Mouse (Mus musculus): ENCODE data around the gene Icam5. TPM values are rescaled to one million over a fixed set of nuclear protein-coding genes. Genes with fewer than 3 reads are reported as not detected.

Icam5 gene
- total and polyA plus RNA-seq, 3 experiments, result 0.08 TPM; not detected in 2

DNA sequence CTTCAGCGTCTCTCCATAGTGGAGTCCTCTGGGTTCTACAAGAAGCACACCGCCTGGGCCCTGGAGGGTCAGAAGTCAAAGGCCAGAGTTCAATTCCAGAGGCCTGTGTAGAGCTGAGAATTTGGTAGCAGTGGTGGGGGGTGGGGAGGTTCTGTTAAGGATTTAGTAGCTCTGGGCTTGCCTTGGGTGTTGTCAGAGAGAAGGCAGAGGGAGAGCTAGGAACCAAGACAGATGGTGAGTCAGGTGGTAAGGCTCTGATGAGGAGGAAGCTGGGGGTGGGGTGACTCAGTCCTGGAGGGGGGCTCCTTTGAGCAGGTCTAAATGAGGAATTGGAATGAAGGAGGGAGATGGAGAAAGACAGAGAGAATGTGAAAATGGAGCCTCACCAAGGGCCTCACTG is 31.1 kb downstream of the Icam5 start:
- H3K4me3 ChIP-seq, result no peak overlapping the region
- H3K4me1 ChIP-seq (ENCODE audit: control insufficient read depth, insufficient read depth, low read length), result no peaks in the 10 kb centered on the region
- DNase-seq, result no peak
- 93% methylated on average over 2 of the region's 2 CpGs for WGBS
- H3K36me3 ChIP-seq (ENCODE audit: control insufficient read depth, insufficient read depth, low read length), result no peaks in the 10 kb centered on the region
- no peak for TF ChIP-seq POLR2A (IDR thresholded peaks at IDR 0.05; ENCODE audit: insufficient read depth, low read depth, low read length)
- TF ChIP-seq EP300 (IDR thresholded peaks at IDR 0.05; ENCODE audit: insufficient read depth, low read depth, low read length), result no peak
- no peak for TF ChIP-seq CTCF (IDR thresholded peaks at IDR 0.05)
- intact Hi-C loops (cut with DNase I), result no loop called here
- H3K27me3 ChIP-seq (ENCODE audit: control insufficient read depth, insufficient read depth, low read length), result no peaks in the 10 kb centered on the region
- H3K27ac ChIP-seq, result no peak overlapping the region
- H3K9ac ChIP-seq (ENCODE audit: low read depth, low read length), result no peak overlapping the region
- no peaks in the 10 kb centered on the region for H3K79me2 ChIP-seq (replicated peaks; ENCODE audit: control insufficient read depth, insufficient read depth, low read length)

DNA sequence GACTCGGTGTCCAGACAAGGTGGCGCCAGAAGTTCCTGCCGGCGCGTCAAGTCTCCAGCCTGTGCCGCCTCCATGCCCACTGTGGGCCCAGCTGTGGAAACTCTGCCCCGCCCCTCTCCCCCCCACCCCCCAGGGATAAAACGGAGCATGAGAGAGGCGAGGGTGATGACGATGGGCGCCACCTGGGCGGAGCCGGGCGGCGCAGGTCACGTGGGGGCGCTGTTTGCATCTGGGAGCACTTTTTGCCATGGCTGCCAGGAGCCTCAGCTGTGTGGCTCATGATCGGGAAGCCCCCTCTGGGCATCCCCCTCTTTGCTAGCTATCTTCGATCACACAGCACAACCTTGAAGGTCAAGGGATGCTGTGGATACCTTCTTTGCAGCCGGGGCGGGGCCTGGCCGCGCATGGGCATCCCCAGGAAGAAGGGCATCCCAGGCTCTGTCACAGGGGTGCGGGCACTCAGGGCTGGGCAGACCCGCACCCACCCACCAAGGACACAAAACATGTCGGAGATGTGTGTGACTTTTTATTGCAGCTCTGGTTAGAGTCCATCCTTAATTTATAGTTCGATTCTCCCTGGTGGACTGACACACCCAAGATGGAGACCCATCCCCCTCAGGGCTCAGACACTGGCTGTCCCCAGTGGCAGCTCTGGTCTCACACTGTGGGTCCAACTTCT is 35.3 kb downstream of the Icam5 start, which contains the start of gene Zglp1:
Gene Zglp1, minus strand, starts transcription at position 88 of the 679 bp plus-strand sequence.
- TF ChIP-seq CTCF (IDR thresholded peaks at IDR 0.05), result no peak
- TF ChIP-seq POLR2A (IDR thresholded peaks at IDR 0.05; ENCODE audit: insufficient read depth, low read depth, low read length), result no peak
- TF ChIP-seq EP300 (IDR thresholded peaks at IDR 0.05; ENCODE audit: insufficient read depth, low read depth, low read length), result no peak
- no peaks in the 10 kb centered on the region for H3K79me2 ChIP-seq (replicated peaks; ENCODE audit: control insufficient read depth, insufficient read depth, low read length)
- no peaks in the 10 kb centered on the region for H3K4me1 ChIP-seq (ENCODE audit: control insufficient read depth, insufficient read depth, low read length)
- no peaks in the 10 kb centered on the region for H3K36me3 ChIP-seq (ENCODE audit: control insufficient read depth, insufficient read depth, low read length)
- no peak within 1 kb of the TSS for H3K27ac ChIP-seq
- H3K4me3 ChIP-seq, result no peak within 1 kb of the TSS
- DNase-seq, result no peak
- no peaks in the 10 kb centered on the region for H3K27me3 ChIP-seq (ENCODE audit: control insufficient read depth, insufficient read depth, low read length)
- H3K9ac ChIP-seq (ENCODE audit: low read depth, low read length), result no peak within 1 kb of the TSS
- intact Hi-C loops (cut with DNase I), result no loop called here
- 84% methylated on average over 27 of the region's 27 CpGs for WGBS

DNA sequence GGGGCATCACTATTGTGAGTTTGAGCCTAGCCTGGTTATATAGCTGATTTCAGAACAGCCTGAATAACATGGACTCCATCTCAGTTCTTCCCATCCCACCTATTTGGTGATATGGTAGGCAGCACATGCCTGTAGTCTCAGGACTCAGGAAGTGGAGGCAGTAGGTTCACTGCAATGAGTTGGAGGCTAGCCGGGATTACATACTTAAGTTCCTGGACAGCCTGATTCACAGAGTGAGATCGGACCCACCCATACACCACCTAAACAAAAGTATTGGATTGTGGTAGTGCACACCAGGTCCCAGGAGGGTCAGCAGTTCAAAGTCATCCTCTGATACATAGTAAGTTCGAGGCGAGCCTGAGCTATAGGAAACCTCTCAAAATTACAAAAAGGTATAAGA is 40.8 kb downstream of the Icam5 start:
- Histone ChIP-seq H3K36me3 (ENCODE audit: control insufficient read depth, insufficient read depth, low read length) (no peaks in the 10 kb centered on the region), H3K9ac (ENCODE audit: low read depth, low read length) (peak overlapping the region; percentile 94; the same call in 1 of the 2 replicates), H3K27ac (peak overlapping the region; percentile 77), H3K4me3 (peak overlapping the region; percentile 83), H3K4me1 (ENCODE audit: control insufficient read depth, insufficient read depth, low read length) (peaks cover 5% of the 10 kb centered on the region), H3K27me3 (ENCODE audit: control insufficient read depth, insufficient read depth, low read length) (no peaks in the 10 kb centered on the region), H3K79me2 (replicated peaks; ENCODE audit: control insufficient read depth, insufficient read depth, low read length) (peaks cover 2% of the 10 kb centered on the region; the same call in 1 of the 2 replicates)
- intact Hi-C loops (cut with DNase I), result loop anchor here (5.0 kb wide), 1 partner anchor 40 kb away; the partner anchor contains the start of gene Icam5
- TF ChIP-seq CTCF (IDR thresholded peaks at IDR 0.05) (no peak), POLR2A (IDR thresholded peaks at IDR 0.05; ENCODE audit: insufficient read depth, low read depth, low read length) (no peak), EP300 (IDR thresholded peaks at IDR 0.05; ENCODE audit: insufficient read depth, low read depth, low read length) (no peak)
- DNase-seq, result no peak
- WGBS, result 8% methylated on average over 4 of the region's 4 CpGs

DNA sequence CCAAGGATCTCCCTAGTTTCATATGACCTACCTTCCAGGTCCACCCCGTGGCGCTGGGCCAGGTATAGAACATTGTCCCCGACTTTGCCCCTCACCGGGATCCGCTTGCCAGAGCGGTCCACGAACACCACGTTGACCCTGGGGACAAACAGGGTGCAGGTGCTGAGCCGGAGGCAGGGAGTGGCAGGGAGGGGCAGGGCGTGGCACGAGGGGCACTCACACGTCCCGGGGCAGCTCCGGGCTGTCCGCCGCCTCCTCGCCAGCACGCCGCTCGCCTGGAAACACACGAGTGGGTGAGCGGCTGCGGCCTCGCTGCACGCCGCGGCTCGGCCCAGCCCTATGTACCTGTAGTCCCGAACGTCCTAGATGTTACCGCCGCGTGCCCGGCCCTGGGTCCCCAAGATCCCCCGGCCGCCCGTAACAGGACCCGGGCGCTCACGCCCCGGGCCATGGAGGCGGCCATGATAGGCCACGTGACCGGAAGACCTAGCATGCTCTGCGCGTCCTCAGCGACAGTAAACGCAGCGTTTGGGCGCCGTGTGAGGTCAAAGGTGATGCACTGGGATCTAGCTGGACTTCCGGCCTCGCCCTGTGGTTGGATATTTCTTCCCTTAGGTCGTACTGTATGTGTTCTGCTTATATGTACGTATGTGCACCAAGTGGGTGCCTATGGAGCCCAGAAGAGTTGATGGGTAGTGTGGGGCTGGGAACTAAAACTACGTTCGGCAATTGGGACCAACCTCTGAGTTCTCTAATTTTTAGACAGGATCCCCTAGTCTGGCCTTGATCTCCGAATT is 41.4 kb downstream of the Icam5 start, which contains the start of the genes Gm49373 and Fdx1l:
Gene Gm49373, minus strand, starts transcription at position 53 of the 797 bp plus-strand sequence.
Gene Fdx1l, minus strand, starts transcription at position 571 of the 797 bp plus-strand sequence.
- 2% methylated on average over 58 of the region's 58 CpGs for WGBS
- Histone ChIP-seq H3K4me3 (peak within 1 kb of the TSS; percentile 83), H3K27me3 (ENCODE audit: control insufficient read depth, insufficient read depth, low read length) (no peaks in the 10 kb centered on the region), H3K9ac (ENCODE audit: low read depth, low read length) (peak within 1 kb of the TSS; percentile 94), H3K4me1 (ENCODE audit: control insufficient read depth, insufficient read depth, low read length) (peaks cover 5% of the 10 kb centered on the region), H3K79me2 (replicated peaks; ENCODE audit: control insufficient read depth, insufficient read depth, low read length) (peaks cover 2% of the 10 kb centered on the region; the same call in 1 of the 2 replicates), H3K36me3 (ENCODE audit: control insufficient read depth, insufficient read depth, low read length) (no peaks in the 10 kb centered on the region), H3K27ac (peak within 1 kb of the TSS; percentile 77)
- DNase-seq, result peak; percentile 90 to 91
- intact Hi-C loops (cut with DNase I), result loop anchor here (5.0 kb wide), 1 partner anchor 41 kb away; the partner anchor contains the start of gene Icam5
- TF ChIP-seq POLR2A (IDR thresholded peaks at IDR 0.05; ENCODE audit: insufficient read depth, low read depth, low read length), result peak; percentile 90
- TF ChIP-seq CTCF (IDR thresholded peaks at IDR 0.05), result no peak
- TF ChIP-seq EP300 (IDR thresholded peaks at IDR 0.05; ENCODE audit: insufficient read depth, low read depth, low read length), result peak; percentile 95

DNA sequence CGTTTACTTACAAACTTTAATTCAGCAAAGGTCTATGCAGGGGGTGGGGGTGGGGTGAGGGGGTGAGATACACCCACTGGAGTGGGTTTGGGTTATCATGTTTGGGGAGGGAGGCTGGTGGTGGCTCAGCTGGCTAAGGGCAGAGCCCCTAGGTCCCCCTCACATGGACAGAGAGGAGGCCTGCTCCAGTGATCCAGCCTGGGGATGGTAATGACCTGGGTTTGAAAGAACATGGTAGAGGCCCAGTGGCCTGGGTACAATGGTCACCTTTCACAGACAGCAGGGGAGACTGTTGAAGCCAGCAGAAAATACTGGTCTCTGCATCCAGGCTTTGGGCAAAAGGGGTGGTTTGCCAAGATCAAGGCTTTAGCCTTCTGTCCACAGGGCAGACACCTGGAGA is 42.3 kb downstream of the Icam5 start:
- 83% methylated on average over 1 of the region's 1 CpGs for WGBS
- H3K4me1 ChIP-seq (ENCODE audit: control insufficient read depth, insufficient read depth, low read length), result peaks cover 5% of the 10 kb centered on the region
- intact Hi-C loops (cut with DNase I), result loop anchor here (1.0 to 5.0 kb wide), 2 partner anchors 15 to 42 kb away; partner anchors contain the start of gene Icam5
- DNase-seq, result no peak
- H3K27ac ChIP-seq, result no peak overlapping the region
- peaks cover 2% of the 10 kb centered on the region; the same call in 1 of the 2 replicates for H3K79me2 ChIP-seq (replicated peaks; ENCODE audit: control insufficient read depth, insufficient read depth, low read length)
- TF ChIP-seq EP300 (IDR thresholded peaks at IDR 0.05; ENCODE audit: insufficient read depth, low read depth, low read length) (no peak), POLR2A (IDR thresholded peaks at IDR 0.05; ENCODE audit: insufficient read depth, low read depth, low read length) (no peak), CTCF (IDR thresholded peaks at IDR 0.05) (no peak)
- no peak overlapping the region for H3K4me3 ChIP-seq
- H3K36me3 ChIP-seq (ENCODE audit: control insufficient read depth, insufficient read depth, low read length), result no peaks in the 10 kb centered on the region
- no peak overlapping the region for H3K9ac ChIP-seq (ENCODE audit: low read depth, low read length)
- no peaks in the 10 kb centered on the region for H3K27me3 ChIP-seq (ENCODE audit: control insufficient read depth, insufficient read depth, low read length)

Data from heart, adult 2 months (tissue).